Mouse (Mus musculus): Measurements from ENCODE around the gene Amy1.

GRCm38 (mm10) chr3:113634220-113634619, 27.7 kb upstream of the Amy1 start:
- TF ChIP-seq EP300 (IDR thresholded peaks at IDR 0.05) (no peak), CTCF (IDR thresholded peaks at IDR 0.05) (no peak)

Data from lung, postnatal 0 days (tissue).